Mouse (Mus musculus): ENCODE measurements around the gene Cel.

Gene Cel

DNA sequence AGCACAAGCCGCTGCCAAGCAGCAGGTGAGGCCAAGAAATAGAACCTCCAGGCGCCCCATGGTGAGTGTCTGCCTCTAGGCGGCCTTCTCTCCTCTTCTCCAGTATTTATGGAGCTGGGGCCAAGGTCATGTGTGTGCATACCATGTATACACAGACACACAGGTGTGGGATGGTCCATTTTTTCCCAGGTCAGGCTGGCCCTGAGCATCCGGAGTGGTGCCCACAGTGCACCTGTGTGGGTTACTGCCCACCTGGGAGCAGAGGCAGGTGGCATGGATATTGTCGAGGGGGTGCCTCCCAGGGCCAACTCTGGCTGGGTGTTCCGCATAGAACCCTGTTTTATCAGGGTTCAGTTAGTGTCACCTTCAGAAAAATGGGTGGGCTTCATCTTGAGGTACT, at the start of gene Cel:
Cel (minus strand) TSS at position 101 of the 400 bp plus-strand sequence.
- DNase-seq (ENCODE audit: low read depth, low spot score), result no peak

DNA sequence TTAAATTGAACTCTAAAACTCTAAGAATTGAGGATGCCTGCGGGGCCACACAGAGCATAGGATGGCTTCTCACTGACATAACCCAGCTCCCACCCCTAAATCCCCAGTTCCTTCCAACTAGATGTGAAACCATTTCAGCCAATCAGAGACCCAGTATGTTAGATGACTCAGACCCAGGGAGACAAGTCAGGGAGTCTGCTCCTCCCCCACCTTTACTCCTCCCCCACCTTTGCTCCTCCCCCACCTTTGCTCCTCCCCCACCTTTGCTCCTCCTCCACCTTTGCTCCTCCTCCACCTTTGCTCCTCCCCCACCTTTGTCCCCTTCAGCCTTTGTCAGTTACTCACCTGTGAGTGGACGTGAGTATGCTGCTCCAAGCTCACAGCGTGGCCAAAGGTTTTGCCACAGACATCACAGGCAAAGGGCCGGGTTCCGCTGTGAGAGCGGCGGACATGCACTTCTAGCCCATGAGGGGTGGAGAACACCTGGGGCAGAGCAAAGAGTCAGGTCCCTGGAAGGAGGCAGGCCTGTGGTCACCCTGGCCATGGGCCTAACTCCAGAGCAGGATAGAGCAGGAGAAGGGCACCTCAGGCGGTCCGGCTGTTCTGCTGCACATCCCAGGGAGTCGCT, 49.3 kb upstream of the Cel start:
- no peak for DNase-seq (ENCODE audit: low read depth, low spot score)

DNA sequence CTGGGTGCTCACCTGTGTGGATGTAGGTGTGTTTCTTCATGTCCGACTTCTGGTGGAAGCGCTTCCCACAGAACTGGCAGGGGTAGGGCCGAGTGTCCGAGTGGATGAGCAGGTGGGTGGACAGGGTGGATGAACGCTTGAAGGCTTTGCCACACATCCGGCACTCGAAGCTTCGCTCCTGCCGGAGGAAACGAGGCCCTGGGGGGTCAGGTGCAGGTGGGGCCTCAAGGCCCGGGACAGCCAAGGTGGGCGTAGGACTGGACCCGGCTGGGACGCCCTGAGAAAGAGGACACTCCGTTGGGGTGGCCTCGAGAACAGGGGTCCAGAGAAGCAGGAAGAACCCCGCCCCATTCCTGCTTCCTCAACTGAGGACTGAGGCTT, 48.2 kb upstream of the Cel start:
- DNase-seq (ENCODE audit: low read depth, low spot score), result no peak

DNA sequence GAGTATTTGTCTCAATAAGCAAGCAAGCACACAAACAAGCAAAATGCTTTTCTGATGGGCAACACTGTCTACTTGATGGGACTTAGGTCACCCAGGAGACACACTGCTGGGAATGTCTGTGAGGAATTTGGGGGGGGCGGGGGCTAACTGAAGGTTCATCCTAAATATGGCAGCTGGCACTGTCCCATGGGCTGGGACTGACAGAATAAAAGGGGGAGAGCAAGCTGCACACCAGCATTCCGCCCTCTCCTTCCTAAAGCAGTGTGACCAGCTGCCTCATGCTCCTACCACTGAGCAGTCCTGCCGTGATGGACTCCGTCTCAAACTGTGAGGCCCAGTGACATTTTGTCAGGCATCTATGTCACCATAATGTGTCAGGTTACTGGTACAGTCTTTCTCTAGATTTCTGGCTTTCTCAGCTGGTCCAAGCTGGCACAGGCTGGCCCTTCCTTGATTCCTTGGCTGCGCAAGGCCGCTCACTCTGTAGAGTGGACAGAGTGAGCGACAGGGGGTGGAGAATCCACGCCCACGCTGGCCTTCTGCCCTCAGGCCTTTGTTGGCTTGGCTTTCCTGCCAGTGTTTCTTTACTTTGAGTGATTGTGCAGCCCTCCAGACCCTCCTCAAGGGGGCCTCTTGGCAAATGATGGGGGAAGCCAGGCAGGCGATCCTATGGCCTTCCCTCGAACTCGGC, 47.7 kb upstream of the Cel start:
- DNase-seq (ENCODE audit: low read depth, low spot score), result no peak

DNA sequence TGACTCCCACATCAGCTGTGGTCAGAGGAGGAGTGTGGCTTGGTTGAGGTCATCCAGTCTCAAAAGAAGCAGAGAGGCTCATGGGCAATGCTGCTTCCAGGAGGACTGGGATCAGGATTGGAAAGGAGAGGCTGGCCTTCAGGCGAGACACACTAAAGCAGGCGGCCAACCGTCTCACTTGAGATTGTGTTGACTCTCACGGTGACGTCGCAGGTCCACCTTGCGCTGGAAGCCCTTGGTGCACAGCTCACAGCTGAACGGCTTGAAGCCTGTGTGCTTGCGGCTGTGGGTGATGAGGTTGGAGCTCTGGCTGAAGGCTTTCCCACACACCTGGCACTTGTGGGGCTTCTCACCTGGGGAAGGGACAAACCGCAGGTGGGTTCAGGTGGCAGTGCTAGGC, 46.6 kb upstream of the Cel start:
- no peak for DNase-seq (ENCODE audit: low read depth, low spot score)

DNA sequence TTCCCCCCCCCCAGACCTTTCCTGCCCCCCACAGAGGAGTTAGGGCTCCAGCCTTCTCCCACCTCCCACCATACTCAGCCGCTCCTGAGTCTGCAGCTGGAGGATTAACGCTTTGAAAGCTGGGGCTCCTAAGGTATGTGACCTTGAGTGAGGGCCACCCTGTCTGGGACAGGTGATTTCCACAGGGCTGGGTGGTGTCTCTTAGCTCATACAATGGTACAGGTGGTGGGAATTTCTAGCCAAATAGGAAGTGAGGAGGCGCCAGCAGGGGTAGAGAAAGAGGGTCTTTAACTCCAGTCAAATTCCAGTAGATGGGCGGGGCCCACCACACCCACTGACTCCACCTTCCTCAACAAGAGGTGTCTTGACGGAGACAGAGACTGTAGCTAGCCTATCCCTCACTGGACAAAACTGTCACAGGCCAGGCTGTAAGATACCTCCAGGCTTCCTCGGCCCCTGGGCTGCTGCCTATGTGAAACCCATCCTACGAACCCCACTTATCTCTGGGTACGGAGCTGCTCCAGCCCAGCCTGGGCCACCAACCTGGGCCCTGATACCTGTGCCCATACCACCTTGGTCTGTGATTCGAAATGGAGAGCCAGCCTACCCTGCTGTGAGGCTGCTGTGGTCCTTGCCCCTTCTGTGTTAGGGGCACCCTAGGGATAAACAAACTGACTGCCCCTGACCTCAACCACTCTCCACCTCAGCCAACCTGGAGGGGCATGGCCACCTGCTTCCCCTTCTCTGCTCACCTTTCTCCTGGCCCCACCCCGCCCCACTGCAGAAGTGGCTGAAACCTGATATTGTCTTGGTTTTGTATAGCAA, 44.4 kb upstream of the Cel start:
- no peak for DNase-seq (ENCODE audit: low read depth, low spot score)

DNA sequence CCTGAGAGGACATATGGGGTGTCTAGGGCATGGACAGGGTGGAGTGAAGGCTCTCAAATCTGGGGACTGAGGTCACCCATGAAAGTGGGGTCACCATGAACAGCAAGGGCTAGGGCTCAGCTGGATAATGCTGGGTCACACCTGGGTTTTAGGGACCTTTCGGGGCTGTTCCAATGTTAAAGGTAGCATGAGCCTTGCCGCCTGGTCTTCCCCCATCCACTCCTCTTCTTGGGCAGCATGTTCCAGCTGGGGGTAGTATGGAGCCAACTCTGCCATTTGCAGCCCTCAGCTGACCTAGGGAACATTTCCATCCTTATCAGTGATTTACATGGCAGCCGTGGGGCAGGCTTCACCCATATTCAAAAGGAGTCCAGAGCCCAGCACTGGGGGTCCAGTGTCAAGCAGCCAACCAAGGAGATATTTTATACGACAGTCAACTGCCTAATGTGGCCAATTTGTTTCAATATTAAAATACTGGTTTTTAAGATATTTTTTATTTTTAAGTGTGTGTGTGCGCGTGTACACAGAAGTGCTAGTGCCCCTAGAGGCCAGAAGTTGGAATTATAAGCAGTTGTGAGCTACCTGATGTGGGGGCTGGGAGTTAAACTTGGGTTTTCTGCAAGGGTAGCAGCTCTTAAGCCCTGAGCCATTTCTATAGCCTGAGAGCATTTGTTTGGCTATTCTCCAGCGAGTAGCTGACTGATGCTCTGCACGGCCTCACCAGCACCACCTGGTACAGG, 43.6 kb upstream of the Cel start:
- DNase-seq (ENCODE audit: low read depth, low spot score), result no peak

DNA sequence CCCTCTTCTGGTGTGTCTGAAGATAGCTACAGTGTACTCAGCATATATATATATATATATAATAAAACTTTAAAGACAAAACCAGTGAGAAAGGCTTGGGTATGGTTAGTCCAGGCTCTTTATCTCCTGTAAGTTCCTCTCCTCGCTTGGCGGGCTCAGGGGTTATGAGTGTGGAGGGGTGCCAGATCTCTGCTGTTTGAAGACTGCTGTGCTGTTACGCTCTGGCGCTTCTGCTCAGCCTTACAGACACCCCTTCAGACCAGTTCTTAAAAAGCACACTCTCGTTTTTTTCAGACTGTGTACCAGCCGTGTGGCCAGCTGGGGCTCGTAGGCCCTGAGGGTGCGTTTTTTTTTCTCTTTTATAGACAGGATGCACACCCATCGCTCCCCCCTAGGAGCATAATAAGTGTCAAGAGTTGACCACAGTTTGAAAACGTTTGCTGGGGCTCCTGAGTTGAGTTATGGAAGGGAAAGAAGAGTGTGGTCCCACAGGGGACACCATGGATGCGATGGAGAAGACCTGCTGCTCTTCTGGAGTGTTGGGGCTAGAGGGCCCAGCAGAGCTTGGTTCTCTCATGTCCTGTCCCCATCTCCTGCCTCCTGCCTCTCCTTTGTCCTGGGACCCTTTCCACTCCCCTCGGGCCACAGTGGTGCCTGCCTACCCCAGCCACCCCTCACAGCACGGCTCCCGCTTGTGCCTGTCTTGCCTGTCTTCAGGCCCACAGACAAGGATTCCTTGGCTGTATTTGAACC, 42.8 kb upstream of the Cel start:
- no peak for DNase-seq (ENCODE audit: low read depth, low spot score)

DNA sequence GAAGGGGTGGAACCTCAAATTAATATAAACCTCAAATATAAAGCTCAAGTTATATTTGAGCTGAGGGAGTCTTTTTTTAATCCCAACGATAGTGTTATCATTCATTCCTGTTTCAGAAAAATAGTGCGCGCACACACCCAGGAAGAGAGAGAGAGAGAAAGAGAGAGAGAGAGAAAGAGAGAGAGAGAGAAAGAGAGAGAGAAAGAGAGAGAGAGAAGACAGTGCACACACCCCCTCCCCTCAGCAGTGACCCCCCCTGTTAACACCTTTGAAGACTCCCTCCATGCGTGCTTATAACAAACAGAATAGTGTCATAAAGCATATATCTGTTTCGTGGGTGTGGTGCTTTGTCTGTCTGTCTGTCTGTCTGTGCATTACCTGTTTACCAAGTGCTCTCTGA, 40.3 kb upstream of the Cel start:
- DNase-seq (ENCODE audit: low read depth, low spot score), result no peak

DNA sequence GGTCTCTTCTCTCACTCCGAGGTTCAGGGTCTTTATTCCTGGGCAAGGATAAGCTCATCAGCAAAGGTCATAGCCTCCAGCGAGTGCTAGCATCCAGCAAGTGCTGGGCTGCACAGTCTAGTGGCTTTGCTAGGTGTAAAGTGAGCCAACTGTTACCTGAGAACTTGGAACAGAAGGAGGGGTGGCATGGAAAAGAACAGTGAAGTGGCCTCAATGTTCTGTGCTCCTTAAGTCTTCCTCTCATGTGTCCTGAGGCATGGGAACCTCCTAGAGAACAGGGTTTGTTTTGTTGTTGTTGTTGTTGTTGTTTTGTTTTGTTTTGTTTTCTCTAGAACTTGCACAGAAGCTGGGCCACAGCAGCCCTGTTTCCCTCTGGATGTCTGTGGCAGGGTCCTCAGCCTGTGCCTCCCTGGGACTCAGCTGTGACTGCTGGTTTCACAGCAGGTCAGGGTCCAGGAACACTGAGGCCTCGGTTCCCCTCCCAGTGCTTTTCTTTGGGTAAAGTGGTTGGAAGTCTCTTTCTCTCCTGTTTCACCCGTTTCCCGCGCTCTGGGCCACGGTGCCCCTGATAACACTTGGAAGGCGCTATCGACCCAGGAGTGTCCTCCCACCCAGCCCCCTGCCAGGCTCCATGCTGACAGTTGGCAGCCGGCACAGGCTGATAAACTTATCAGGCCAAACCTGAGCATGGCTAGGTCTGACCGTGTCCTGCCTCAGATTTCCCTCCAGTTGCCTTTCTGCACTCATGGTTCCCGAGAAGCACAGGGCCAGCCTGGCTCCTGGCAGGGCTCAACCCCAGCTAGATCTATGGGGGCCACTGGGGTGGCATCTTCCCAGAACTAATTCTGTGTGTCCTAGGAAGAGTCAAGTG, 38.8 kb upstream of the Cel start:
- no peak for DNase-seq (ENCODE audit: low read depth, low spot score)

DNA sequence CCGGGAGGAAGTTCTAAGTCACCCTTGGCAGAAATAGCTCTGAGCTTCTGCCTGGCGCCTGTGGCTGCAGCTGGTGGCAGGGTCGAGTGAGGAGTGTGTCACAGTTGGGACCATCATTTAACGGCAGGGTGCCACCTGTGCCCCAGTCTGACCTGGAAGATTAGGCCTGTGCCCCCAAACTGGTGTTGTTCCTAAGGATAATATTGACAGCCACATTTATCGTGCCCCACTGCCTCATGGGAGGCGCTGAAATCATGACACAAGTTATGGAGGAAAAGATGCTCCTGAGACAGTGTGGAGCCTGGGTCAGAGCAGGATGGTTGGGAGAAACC, 36.3 kb upstream of the Cel start:
- DNase-seq (ENCODE audit: low read depth, low spot score), result no peak

DNA sequence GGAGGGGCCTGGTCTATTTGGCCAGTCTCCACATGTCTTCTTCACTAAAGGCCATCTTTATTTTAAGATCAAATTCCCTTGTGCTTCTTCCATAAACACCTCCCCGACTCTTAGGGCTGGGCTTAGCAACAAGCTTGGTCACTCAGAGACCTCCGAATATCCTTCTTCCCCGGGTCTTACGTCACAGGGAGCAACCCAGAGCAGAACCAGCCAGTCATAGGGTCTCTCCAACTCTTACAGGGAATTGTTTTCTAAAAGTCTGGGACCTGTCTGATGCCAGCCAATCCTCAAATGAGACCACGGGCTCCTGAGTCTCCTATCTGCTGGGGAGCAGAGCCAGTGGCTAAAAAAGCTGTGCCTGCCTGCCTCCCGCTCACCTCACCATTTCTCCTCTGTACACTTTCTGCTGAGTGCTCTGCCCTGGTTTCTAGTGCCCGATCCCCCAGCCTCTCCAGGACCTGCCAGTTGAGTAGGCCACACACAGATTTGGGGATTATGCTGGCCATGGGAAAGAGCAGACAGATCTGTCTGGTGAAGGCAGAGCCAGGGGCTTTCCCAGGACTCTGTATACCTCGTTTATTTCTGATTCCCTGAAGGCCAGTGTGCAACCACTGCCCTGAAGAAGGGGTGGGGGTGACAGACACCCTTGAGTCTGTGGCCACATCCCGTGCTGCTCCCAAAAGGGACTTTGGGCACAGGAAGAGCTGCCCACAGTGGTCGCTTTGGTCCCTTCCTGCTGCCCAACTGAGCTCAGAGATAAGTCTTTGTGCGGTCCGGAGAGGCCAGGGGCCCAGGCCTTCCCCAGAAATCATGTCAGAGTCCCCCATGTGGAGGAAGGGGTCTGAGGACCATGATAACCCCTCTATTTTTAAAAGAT, 35.7 kb upstream of the Cel start:
- no peak for DNase-seq (ENCODE audit: low read depth, low spot score)

DNA sequence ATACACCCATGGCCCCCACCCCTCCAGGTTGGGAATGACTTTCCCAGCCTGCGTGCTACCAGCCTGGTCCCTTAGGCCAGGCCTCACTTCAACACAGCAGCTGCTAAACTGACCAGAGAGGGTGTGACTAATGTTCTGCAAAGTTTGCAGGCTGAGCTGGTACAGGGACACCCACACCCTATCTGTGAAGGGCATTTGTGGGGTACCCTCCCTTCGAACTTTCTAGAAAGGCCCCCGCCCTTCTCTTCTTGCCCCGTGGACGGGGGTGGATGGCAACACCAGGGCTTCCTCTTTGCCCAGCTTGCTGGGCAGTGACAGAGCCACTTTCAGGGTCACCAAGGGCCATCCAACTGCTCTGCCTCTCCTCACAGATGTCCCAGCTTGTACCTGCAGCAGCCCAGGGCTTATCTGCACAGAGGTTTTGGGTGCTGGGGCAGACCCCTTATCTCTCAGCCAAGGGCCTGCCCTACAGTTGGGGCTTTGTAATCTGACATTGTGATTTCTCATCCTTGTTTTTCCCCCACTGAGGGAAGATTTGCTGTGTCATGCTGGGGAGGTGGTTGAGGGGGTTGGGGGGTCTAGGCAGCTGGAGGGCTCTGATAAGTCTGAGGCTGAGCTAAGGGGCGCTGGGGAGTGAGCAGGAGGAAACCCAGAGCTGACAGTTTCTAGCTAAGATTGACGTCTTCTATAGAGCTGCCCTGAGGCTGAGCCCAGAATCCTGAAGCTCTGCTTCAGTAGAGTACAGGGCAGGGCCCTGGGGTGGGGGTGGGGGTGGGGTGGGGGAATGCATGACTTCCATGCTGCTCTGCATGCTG, 34.7 kb upstream of the Cel start:
- DNase-seq (ENCODE audit: low read depth, low spot score), result no peak

DNA sequence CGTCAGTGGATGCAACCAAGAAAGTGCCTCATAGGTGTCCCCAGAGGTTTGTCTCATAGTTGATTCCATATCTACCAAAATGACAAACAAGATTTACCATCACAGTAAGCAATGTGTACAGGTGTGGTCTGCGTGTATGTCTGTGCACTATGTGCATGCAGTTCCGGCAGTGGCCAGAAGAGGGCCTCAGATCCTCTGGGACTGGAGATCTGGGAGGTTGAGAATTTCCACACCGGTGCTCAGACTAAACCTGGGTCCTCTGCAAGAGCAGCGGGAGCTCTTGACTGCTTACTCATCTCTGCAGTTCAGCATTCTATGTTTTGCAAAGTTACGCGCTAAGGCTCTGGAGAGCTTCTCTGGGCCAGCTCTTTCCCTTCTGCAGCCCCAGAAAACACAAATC, 33.8 kb upstream of the Cel start:
- no peak for DNase-seq (ENCODE audit: low read depth, low spot score)

DNA sequence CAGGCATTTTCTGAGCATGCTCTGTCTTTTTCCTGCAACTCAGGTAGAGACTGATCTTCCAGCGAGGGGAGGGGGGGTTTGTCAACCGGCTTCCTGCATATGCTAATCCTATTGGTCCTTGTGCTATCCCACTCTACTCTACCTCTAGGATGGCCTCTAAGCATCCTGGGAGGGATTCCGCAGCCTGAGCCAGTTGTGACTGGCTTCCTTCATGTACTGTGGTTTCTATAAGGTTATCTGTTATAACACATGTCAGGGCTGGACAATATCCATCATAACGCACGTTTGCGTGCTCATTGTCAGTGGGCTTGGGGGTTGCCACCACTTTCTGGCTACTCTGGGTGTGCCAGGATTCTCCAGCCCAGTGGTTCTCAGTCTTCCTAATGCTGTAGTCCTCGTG, 32.8 kb upstream of the Cel start:
- no peak for DNase-seq (ENCODE audit: low read depth, low spot score)

DNA sequence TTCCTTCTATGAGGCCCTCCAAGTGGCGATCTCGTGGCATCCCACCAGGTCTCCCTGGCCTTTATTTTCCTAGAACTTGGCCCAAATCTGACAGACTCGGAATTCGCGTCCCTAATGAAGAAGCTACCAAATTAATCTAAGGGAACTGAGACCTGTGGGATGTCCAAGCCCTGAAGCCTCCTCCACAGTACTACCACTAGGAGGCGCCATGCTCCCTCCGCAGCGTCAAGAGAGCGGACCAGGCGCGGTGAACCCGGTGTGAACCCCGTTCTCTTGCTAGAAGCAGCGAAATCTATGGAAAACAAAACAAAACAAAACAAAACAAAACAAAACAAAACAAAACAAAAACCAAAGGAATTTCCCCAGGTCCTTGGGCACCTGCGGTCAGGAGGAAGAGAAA, 29.6 kb upstream of the Cel start:
- no peak for DNase-seq (ENCODE audit: low read depth, low spot score)

DNA sequence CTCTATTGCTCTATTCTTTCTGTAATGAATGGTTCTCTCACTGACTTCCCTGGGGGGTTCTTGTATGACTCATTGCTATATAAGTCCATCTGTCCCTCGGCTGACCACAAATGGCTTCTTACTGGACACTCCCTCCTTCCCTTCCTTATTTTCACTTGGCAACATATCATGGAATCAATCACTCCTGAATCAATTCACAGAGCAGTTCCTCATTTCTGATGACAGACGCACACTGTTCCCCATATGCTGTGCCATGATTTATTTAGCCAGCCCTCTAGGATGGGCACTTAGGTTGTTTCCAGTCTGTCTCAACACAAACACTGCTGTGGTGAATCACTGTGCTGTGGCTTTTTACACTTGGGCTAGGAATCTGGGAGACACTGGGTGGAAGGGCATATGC, 28.3 kb upstream of the Cel start:
- DNase-seq (ENCODE audit: low read depth, low spot score), result no peak

DNA sequence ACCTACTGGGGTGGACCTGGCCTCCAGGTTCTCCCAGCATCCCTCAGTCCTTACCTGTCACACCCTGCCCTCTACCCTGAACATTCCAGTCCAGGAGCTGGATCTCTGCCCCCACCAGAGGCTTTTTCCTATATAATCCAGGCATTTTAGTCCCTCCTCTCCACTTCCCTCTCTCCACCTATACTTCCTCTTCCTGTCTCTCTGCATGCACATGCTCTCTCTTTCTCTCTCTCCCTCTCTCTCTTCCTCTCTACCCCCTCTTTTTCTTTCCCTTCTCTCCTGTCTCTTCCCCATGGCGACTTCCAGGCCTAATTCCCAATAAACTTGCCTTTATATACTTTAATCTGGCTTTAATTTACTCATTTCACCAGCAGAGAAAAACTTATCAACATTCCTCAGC, 25.4 kb upstream of the Cel start:
- DNase-seq (ENCODE audit: low read depth, low spot score), result no peak

DNA sequence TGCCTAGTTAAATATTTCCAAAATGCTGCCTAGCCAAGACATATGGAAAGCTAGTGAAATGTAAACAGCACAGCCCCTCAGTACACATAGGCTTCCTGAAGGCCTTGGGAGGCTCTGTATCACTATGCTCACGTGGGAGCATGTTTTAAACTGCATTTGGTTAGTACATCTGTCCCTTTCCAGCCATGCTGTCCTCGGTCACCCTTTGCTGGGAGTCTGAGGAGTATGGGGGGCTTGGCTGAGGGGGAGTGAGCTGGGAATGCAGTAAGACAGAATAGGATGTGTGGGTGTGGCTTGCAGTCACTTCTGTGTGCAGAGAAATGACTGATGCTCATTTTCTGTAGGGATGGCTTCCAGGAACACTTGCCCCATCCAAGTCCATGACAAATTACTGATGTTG, 22.5 kb upstream of the Cel start:
- no peak for DNase-seq (ENCODE audit: low read depth, low spot score)
